Mouse (Mus musculus) CH12.LX (cell line): ENCODE data around the gene 0610030E20Rik. TPM values are rescaled to one million over a fixed set of nuclear protein-coding genes. Genes with fewer than 3 reads are reported as not detected.

Source experiments
- DNase-seq: peaks from one replicate; pipeline ENCODE4 v3.0.0-alpha.2; 2013; ENCODE audit errors: extremely low read depth
- H3K27ac ChIP-seq: 2 replicates; pipeline ENCODE4 v1.5.1; 2012; ENCODE audit warnings: low read depth, mild to moderate bottlenecking, control low read depth, moderate library complexity; ENCODE audit not compliant: insufficient read depth
- H3K27me3 ChIP-seq: replicated peaks from 2 replicates; pipeline ENCODE3; 2012; ENCODE audit warnings: inconsistent platforms
- H3K36me3 ChIP-seq, 2 experiments: replicated peaks in 1 of 2; 2 replicates each; pipeline versions ENCODE3 to v1.6.1; 2012; ENCODE audit warnings: inconsistent platforms in 1 of 2, low read length in 1 of 2, mild to moderate bottlenecking in 1 of 2, mixed read lengths in 1 of 2, moderate library complexity in 1 of 2; ENCODE audit not compliant: control insufficient read depth in 1 of 2, insufficient read depth in 1 of 2
- H3K4me1 ChIP-seq, 2 experiments: 2 replicates each; pipeline ENCODE4 v1.6.1; 2012; ENCODE audit warnings: inconsistent platforms in 1 of 2, moderate library complexity in 1 of 2; ENCODE audit not compliant: insufficient read depth in 2 of 2, control insufficient read depth in 1 of 2
- H3K4me2 ChIP-seq: 2 replicates; pipeline ENCODE4 v1.6.1; 2012; ENCODE audit warnings: low read depth, mild to moderate bottlenecking, control low read depth; ENCODE audit not compliant: poor library complexity, insufficient read depth, severe bottlenecking
- H3K4me3 ChIP-seq, 3 experiments: fragments of 150-350 bp in 1 of 3; sonication (generic) in 1 of 3; replicated peaks in 1 of 3; 2 replicates each; pipeline versions ENCODE3 to v1.5.1; 2011 to 2012; ENCODE audit warnings: low read depth in 2 of 3, low read length in 2 of 3, mild to moderate bottlenecking in 2 of 3, moderate library complexity in 2 of 3, control low read depth in 1 of 3, improper control_type of control experiment in 1 of 3, inconsistent platforms in 1 of 3, mixed read lengths in 1 of 3; ENCODE audit not compliant: poor library complexity in 1 of 3
- H3K79me2 ChIP-seq: replicated peaks from 2 replicates; pipeline ENCODE4 v1.6.1; 2012; ENCODE audit warnings: mild to moderate bottlenecking, moderate library complexity; ENCODE audit not compliant: control insufficient read depth, poor library complexity, insufficient read depth, severe bottlenecking; ENCODE audit errors: extremely low read depth
- H3K9ac ChIP-seq: 2 replicates; pipeline ENCODE4 v1.6.1; 2012; ENCODE audit warnings: low read depth, mild to moderate bottlenecking, control low read depth, moderate library complexity; ENCODE audit not compliant: insufficient read depth
- H3K9me3 ChIP-seq: replicated peaks from 2 replicates; pipeline ENCODE3; 2012; ENCODE audit warnings: low read length, inconsistent platforms, mixed read lengths
- BHLHE40 ChIP-seq: IDR thresholded peaks from 2 replicates; pipeline ENCODE4 v1.6.1; 2011; ENCODE audit warnings: mild to moderate bottlenecking, low read depth, low read length, improper control_type of control experiment
- CHD1 ChIP-seq: IDR thresholded peaks from 2 replicates; pipeline ENCODE4 v1.6.1; 2012; ENCODE audit warnings: low read depth, low read length, improper control_type of control experiment, inconsistent platforms
- E2F4 ChIP-seq: IDR thresholded peaks from 2 replicates; pipeline ENCODE4 v1.6.1; 2011; ENCODE audit warnings: low read depth, low read length, improper control_type of control experiment; ENCODE audit not compliant: insufficient replicate concordance
- ELF1 ChIP-seq: IDR thresholded peaks from 2 replicates; pipeline ENCODE4 v1.6.1; 2014; ENCODE audit warnings: low read depth, mild to moderate bottlenecking, inconsistent platforms, low read length, improper control_type of control experiment
- EP300 ChIP-seq: IDR thresholded peaks from 2 replicates; pipeline ENCODE4 v1.6.1; 2011; ENCODE audit warnings: low read length, improper control_type of control experiment
- GABPA ChIP-seq: IDR thresholded peaks from 2 replicates; pipeline ENCODE4 v1.6.1; 2012; ENCODE audit warnings: low read depth, low read length, improper control_type of control experiment, inconsistent platforms; ENCODE audit not compliant: insufficient replicate concordance
- HCFC1 ChIP-seq: IDR thresholded peaks from 2 replicates; pipeline ENCODE4 v1.6.1; 2012; ENCODE audit warnings: low read depth, mild to moderate bottlenecking, inconsistent platforms, low read length, improper control_type of control experiment
- IRF4 ChIP-seq: IDR thresholded peaks from 2 replicates; pipeline ENCODE4 v1.6.1; 2014; ENCODE audit warnings: low read depth, mild to moderate bottlenecking, inconsistent platforms, low read length, improper control_type of control experiment
- JUN ChIP-seq: IDR thresholded peaks from 2 replicates; pipeline ENCODE4 v1.6.1; 2011; ENCODE audit warnings: low read depth, mild to moderate bottlenecking, low read length, improper control_type of control experiment, moderate library complexity; ENCODE audit not compliant: insufficient read depth
- JUND ChIP-seq: conservative IDR thresholded peaks from 2 replicates; pipeline ENCODE4 v1.6.1; 2011; ENCODE audit warnings: low read depth, low read length, improper control_type of control experiment
- MAX ChIP-seq: IDR thresholded peaks from 2 replicates; pipeline ENCODE4 v1.6.1; 2011; ENCODE audit warnings: low read length, improper control_type of control experiment
- MAZ ChIP-seq: IDR thresholded peaks from 2 replicates; pipeline ENCODE4 v1.6.1; 2012; ENCODE audit warnings: low read depth, mild to moderate bottlenecking, inconsistent platforms, low read length, improper control_type of control experiment, moderate library complexity
- MEF2A ChIP-seq: IDR thresholded peaks from 2 replicates; pipeline ENCODE4 v1.6.1; 2014; ENCODE audit warnings: low read depth, mild to moderate bottlenecking, inconsistent platforms, low read length, improper control_type of control experiment, borderline replicate concordance
- MXI1 ChIP-seq: IDR thresholded peaks from 2 replicates; pipeline ENCODE4 v1.6.1; 2011; ENCODE audit warnings: mild to moderate bottlenecking, low read depth, low read length, improper control_type of control experiment
- MYC ChIP-seq: IDR thresholded peaks from 2 replicates; pipeline ENCODE4 v1.6.1; 2011; ENCODE audit warnings: low read depth, mild to moderate bottlenecking, improper control_type of control experiment, low read length
- NELFE ChIP-seq: IDR thresholded peaks from 2 replicates; pipeline ENCODE4 v1.6.1; 2011; ENCODE audit warnings: low read depth, low read length, improper control_type of control experiment
- POLR2A ChIP-seq: IDR thresholded peaks from 2 replicates; pipeline ENCODE4 v1.6.1; 2011; ENCODE audit warnings: low read depth, mild to moderate bottlenecking, improper control_type of control experiment, low read length
- RAD21 ChIP-seq: IDR thresholded peaks from 2 replicates; pipeline ENCODE4 v1.6.1; 2011; ENCODE audit warnings: low read depth, mild to moderate bottlenecking, low read length, improper control_type of control experiment, moderate library complexity
- SIN3A ChIP-seq: IDR thresholded peaks from 2 replicates; pipeline ENCODE4 v1.6.1; 2012; ENCODE audit warnings: low read length, improper control_type of control experiment, inconsistent platforms
- SMC3 ChIP-seq: IDR thresholded peaks from 2 replicates; pipeline ENCODE4 v1.6.1; 2011; ENCODE audit warnings: low read depth, low read length, improper control_type of control experiment
- TCF12 ChIP-seq: IDR thresholded peaks from 2 replicates; pipeline ENCODE4 v1.6.1; 2014; ENCODE audit warnings: low read depth, mild to moderate bottlenecking, inconsistent platforms, low read length, improper control_type of control experiment
- USF1 ChIP-seq: IDR thresholded peaks from 2 replicates; pipeline ENCODE4 v1.6.1; 2014; ENCODE audit warnings: low read depth, mild to moderate bottlenecking, inconsistent platforms, low read length, improper control_type of control experiment
- ZC3H11A ChIP-seq: IDR thresholded peaks from 2 replicates; pipeline ENCODE4 v1.6.1; 2012; ENCODE audit warnings: low read depth, mild to moderate bottlenecking, inconsistent platforms, low read length, improper control_type of control experiment
- ZKSCAN1 ChIP-seq: IDR thresholded peaks from 2 replicates; pipeline ENCODE4 v1.6.1; 2012; ENCODE audit warnings: low read depth, inconsistent platforms, low read length, improper control_type of control experiment, borderline replicate concordance
- ZMIZ1 ChIP-seq: IDR thresholded peaks from 2 replicates; pipeline ENCODE4 v1.6.1; 2012; ENCODE audit warnings: low read depth, mild to moderate bottlenecking, inconsistent platforms, low read length, improper control_type of control experiment
- ZNF384 ChIP-seq: IDR thresholded peaks from 2 replicates; pipeline ENCODE4 v1.6.1; 2012; ENCODE audit warnings: low read depth, low read length, improper control_type of control experiment, inconsistent platforms
- dilution Hi-C: fragments of 300-500 bp; cut with MboI; formaldehyde crosslinking; loops from 2 replicates; pipeline ENCODE4 v1.14.3; 2020; ENCODE audit warnings: low sequenced_read_pairs; ENCODE audit not compliant: extremely low pct_unique_long_range_greater_than_20kb, extremely low pct_ligation_motif_present
- in situ Hi-C: fragments of 300-500 bp; cut with MboI; formaldehyde crosslinking; loops from 3 replicates; pipeline ENCODE4 v1.14.3; 2019; ENCODE audit warnings: low sequenced_read_pairs, low pct_ligation_motif_present, low pct_unique_long_range_greater_than_20kb, mixed read lengths
- polyA plus RNA-seq: library from polyadenylated mRNA; unstranded; fragments of >175 nt; gene quantifications from 2 replicates; pipeline ENCODE4 v1.2.1, GENCODE M21; 2012; ENCODE audit warnings: low read depth; ENCODE audit not compliant: insufficient read length
- total RNA-seq, 2 experiments: library from RNA; depleted of rRNA; stranded (reverse); fragments of 300-350 nt in 1 of 2; fragments of >200 nt in 1 of 2; gene quantifications; 2 replicates each; pipeline ENCODE4 v1.2.3; 2012 to 2014

0610030E20Rik gene
- total and polyA plus RNA-seq, 3 experiments: 7.2 to 16.9 (median 11.7) TPM

GRCm38 (mm10) chr6:72313124-72313867, 33.8 kb upstream of the 0610030E20Rik start:
- H3K9ac ChIP-seq: no peak overlapping the region
- no peak for DNase-seq
- H3K4me3 ChIP-seq: no peak overlapping the region
- H3K4me1 ChIP-seq: no peaks in the 10 kb centered on the region
- H3K27me3 ChIP-seq: no peaks in the 10 kb centered on the region
- no peaks in the 10 kb centered on the region for H3K9me3 ChIP-seq
- no peaks in the 10 kb centered on the region for H3K79me2 ChIP-seq
- no peak overlapping the region for H3K27ac ChIP-seq
- dilution Hi-C loops: no loop called here
- peaks cover 41 to 65% of the 10 kb centered on the region in 2 experiments for H3K36me3 ChIP-seq
- H3K4me2 ChIP-seq: no peak overlapping the region
- in situ Hi-C loops: no loop called here
- TF ChIP-seq CHD1 (no peak), TCF12 (no peak), IRF4 (no peak), ELF1 (no peak), ZMIZ1 (no peak), SMC3 (no peak), POLR2A (no peak), HCFC1 (no peak), JUN (no peak), MYC (no peak), ZNF384 (no peak), MXI1 (no peak), ZKSCAN1 (no peak), SIN3A (no peak), EP300 (no peak), ZC3H11A (no peak), MEF2A (no peak), BHLHE40 (no peak), NELFE (no peak)

- no peaks in the 10 kb centered on the region for H3K4me1 ChIP-seq
- H3K79me2 ChIP-seq: no peaks in the 10 kb centered on the region
- H3K27me3 ChIP-seq: no peaks in the 10 kb centered on the region
- no peak for DNase-seq
- dilution Hi-C loops: no loop called here
- peaks cover 60 to 83% of the 10 kb centered on the region in 2 experiments for H3K36me3 ChIP-seq
- H3K27ac ChIP-seq: no peak overlapping the region
- no peaks in the 10 kb centered on the region for H3K9me3 ChIP-seq
- H3K4me3 ChIP-seq: no peak overlapping the region
- no peak overlapping the region for H3K9ac ChIP-seq
- no peak for TF ChIP-seq E2F4
- TF ChIP-seq USF1: no peak
- TF ChIP-seq ZMIZ1: no peak
- no peak for TF ChIP-seq MXI1
- no peak for TF ChIP-seq GABPA
- no peak for TF ChIP-seq MAX
- no peak for TF ChIP-seq SMC3
- TF ChIP-seq JUND: no peak
- no peak for TF ChIP-seq RAD21
- TF ChIP-seq ELF1: no peak
- no peak for TF ChIP-seq MAZ
- in situ Hi-C loops: no loop called here
- no peak overlapping the region for H3K4me2 ChIP-seq
Observed at GRCm38 (mm10) chr6:72315384-72315783, 31.7 kb upstream of the 0610030E20Rik start.
